Mouse (Mus musculus): Measurements from ENCODE around the gene Bcl3. TPM values are rescaled to one million over a fixed set of nuclear protein-coding genes. Genes with fewer than 3 reads are reported as not detected.

Bcl3 gene
- total RNA-seq, 1 experiment from 2014 or later, result 26.5 TPM

DNA sequence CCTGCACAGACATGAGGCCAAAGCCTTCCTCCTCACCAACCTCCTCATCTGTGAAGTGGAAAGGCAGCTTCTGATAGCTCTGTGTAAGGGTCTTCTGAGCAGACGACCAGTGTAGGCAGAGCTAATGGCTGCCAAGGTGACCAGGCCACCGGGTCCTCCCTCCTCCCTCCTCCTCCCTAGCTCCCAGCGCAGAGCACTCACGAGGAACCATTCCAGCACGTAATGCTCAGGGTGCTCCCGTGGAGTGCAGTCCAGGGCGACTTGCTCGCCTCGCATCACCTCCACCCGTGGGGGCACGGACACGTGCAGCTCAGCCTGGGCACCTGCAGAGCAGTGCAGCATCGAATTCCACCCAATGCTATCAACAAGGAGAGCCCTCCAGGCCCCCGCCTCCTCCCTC is 54.3 kb downstream of the Bcl3 start:
- no peak for DNase-seq

GRCm38 (mm10) chr7:19764581-19764980 is 58.0 kb downstream of the Bcl3 start:
- DNase-seq, result no peak

DNA sequence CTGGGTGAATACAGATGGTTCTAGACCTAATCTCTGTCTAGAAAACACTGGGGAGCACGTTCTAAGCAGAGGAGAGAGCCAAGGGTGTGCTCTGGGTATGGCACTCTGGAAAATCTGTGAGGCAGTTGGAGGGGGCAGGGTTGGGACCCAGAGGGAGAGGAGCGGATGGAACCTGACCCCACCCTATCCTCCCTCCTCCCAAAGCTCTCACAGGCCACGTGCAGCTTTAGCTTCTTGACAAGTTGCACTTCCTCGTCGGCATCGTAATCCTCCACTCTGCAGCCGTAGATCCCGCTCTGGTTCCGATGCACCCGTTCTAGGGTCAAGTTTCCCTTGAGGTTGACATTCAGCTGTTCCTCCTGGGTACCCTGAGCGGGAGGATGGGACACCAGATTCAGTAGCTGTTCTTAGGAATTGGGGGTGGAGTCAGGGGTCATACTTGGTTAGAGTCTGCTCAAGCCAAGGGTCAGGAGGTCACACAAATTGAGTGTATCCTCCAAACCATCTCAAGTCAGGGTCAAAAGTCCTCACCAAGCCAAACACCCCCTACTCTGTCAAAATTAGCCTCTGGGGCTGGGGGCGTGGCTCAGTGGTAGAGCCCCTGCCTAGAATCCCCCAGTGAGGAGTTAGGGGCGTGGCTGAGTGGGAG is 58.6 kb downstream of the Bcl3 start:
- DNase-seq, result no peak

GRCm38 (mm10) chr7:19762283-19762682 is 60.3 kb downstream of the Bcl3 start:
- no peak for DNase-seq

GRCm38 (mm10) chr7:19760021-19760420 is 62.5 kb downstream of the Bcl3 start:
- DNase-seq, result no peak

DNA sequence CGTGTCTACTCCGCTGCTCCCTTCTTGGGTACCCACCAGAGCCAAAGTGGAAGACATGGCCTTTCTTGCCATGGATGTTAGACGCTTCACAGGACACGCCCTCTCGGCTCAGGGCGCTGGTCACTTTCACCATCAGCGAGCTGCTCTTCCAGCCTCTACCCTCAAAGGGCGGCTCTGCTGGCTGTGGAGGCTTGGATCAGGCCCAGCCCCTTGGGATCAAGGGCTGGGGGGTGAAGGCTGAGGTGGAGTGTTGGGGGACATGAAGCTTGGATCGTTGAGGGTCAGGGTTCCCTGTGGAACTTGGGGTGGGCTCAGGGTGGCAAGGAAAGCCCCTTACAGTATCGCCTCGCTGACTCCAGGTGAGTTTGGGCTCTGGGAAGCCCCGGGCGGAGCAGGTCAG is 63.9 kb downstream of the Bcl3 start:
- no peak for DNase-seq

Other genes starting within 250 kb of the Bcl3 start
- gene Zfp296, start 245.5 kb downstream of the Bcl3 start, total RNA-seq (2021), result 0.62 and 0.73 TPM in 2 replicates
- gene Gemin7, start 245.2 kb downstream of the Bcl3 start, total RNA-seq (2021), result 75.6 and 93.0 TPM in 2 replicates
- 57.4 and 67.6 TPM in 2 replicates for gene Clasrp, start 218.3 kb downstream of the Bcl3 start, total RNA-seq (2021)
- gene Relb, start 193.3 kb downstream of the Bcl3 start, total RNA-seq (2021), result 25.6 and 32.3 TPM in 2 replicates
- gene Clptm1, start 157.7 kb downstream of the Bcl3 start, total RNA-seq (2021), result 148 and 159 TPM in 2 replicates
- gene Apoc2, start 144.8 kb downstream of the Bcl3 start, total RNA-seq (2021), result 3.1 TPM in 1 of 2 replicates, not detected in the other
- gene Gm44805, start 141.3 kb downstream of the Bcl3 start, total RNA-seq (2021), result 1.0 and 3.9 TPM in 2 replicates
- 86.9 and 90.9 TPM in 2 replicates for gene Apoc4, start 141.3 kb downstream of the Bcl3 start, total RNA-seq (2021)
- gene Apoc1, start 130.1 kb downstream of the Bcl3 start, total RNA-seq (2021), result 1,269 and 1,513 TPM in 2 replicates
- gene Apoe, start 123.6 kb downstream of the Bcl3 start, total RNA-seq (2021), result 714 and 971 TPM in 2 replicates
- 96.1 and 115 TPM in 2 replicates for gene Tomm40, start 107.3 kb downstream of the Bcl3 start, total RNA-seq (2021)
- 62.3 and 66.9 TPM in 2 replicates for gene Nectin2, start 72.3 kb downstream of the Bcl3 start, total RNA-seq (2021)
- 37.2 TPM in 2 replicates for gene Bcam, start 51.8 kb downstream of the Bcl3 start, total RNA-seq (2021)
- 0.55 TPM in 1 of 2 replicates, not detected in the other for gene Cblc, start 26.0 kb downstream of the Bcl3 start, total RNA-seq (2021)
- 0.55 and 1.6 TPM in 2 replicates for gene Gm19345, start 29.2 kb upstream of the Bcl3 start, total RNA-seq (2021)
- not detected in 2 replicates for gene Ceacam16, start 38.5 kb upstream of the Bcl3 start, total RNA-seq (2021)
- gene Ceacam19, start 65.2 kb upstream of the Bcl3 start, total RNA-seq (2021), result not detected in 2 replicates
- 31.6 and 34.1 TPM in 2 replicates for gene Pvr, start 98.4 kb upstream of the Bcl3 start, total RNA-seq (2021)
- not detected in 2 replicates for gene Igsf23, start 128.0 kb upstream of the Bcl3 start, total RNA-seq (2021)
- not detected in 2 replicates for gene Ceacam20, start 142.6 kb upstream of the Bcl3 start, total RNA-seq (2021)
- not detected in 2 replicates for gene Nlrp9b, start 168.7 kb upstream of the Bcl3 start, total RNA-seq (2021)

Measured in adrenal gland, postnatal 25 days (tissue).